Mouse (Mus musculus) forebrain, embryonic 11.5 days (tissue): ENCODE data around the gene Pacrg. TPM values are rescaled to one million over a fixed set of nuclear protein-coding genes. Genes with fewer than 3 reads are reported as not detected.

Experiments
- ATAC-seq: fragments of 200-750 bp; cut with Nextera tagmentation; replicated peaks from 2 replicates; pipeline ENCODE4 v1.8.0; 2017; ENCODE audit warnings: moderate TSS enrichment; ENCODE audit not compliant: low FRiP score
- DNase-seq: peaks from one replicate; pipeline ENCODE4 v3.0.0-alpha.2; 2017; ENCODE audit warnings: low spot score
- H3K27ac ChIP-seq: fragments of 300-500 bp; sonication (generic); 2 replicates; pipeline ENCODE4 v1.5.1; 2014; ENCODE audit warnings: low read depth, low read length
- H3K27me3 ChIP-seq: fragments of 300-500 bp; sonication (generic); 2 replicates; pipeline ENCODE4 v1.6.1; 2014; ENCODE audit warnings: mild to moderate bottlenecking, low read length, mixed read lengths; ENCODE audit not compliant: control insufficient read depth, insufficient read depth
- H3K36me3 ChIP-seq: fragments of 300-500 bp; sonication (generic); 2 replicates; pipeline ENCODE4 v1.6.1; 2014; ENCODE audit warnings: mild to moderate bottlenecking, low read length, moderate library complexity, mixed read lengths; ENCODE audit not compliant: control insufficient read depth, insufficient read depth
- H3K4me1 ChIP-seq: fragments of 300-500 bp; sonication (generic); replicated peaks from 2 replicates; pipeline ENCODE4 v1.6.1; 2014; ENCODE audit warnings: low read length, mixed read lengths; ENCODE audit not compliant: control insufficient read depth, insufficient read depth
- H3K4me2 ChIP-seq: fragments of 300-500 bp; sonication (generic); 2 replicates; pipeline ENCODE4 v1.6.1; 2014; ENCODE audit warnings: low read depth, mild to moderate bottlenecking, low read length, moderate library complexity, mixed read lengths; ENCODE audit not compliant: severe bottlenecking
- H3K4me3 ChIP-seq: fragments of 300-500 bp; sonication (generic); 2 replicates; pipeline ENCODE4 v1.5.1; 2014; ENCODE audit warnings: low read depth, low read length
- H3K9ac ChIP-seq: fragments of 300-500 bp; sonication (generic); 2 replicates; pipeline ENCODE4 v1.6.1; 2014; ENCODE audit warnings: low read length
- H3K9me3 ChIP-seq: fragments of 300-500 bp; sonication (generic); 2 replicates; pipeline ENCODE4 v1.6.1; 2016; ENCODE audit warnings: low read length, mixed read lengths; ENCODE audit not compliant: control insufficient read depth
- WGBS: fragments of 180-500 bp; shearing (Covaris S2); extraction: QIAGEN DNeasy Blood & Tissue Kit; methylation state at CpG from one replicate; pipeline ENCODE4 v1.1.7; 2014; 5-methylcytosine and 5-hydroxymethylcytosine counted together
- polyA plus RNA-seq: library from polyadenylated mRNA; unstranded; fragments of >200 nt; fragmentation: Nextera tagmentation; extraction: Ambion mirVana; gene quantifications from 2 replicates; pipeline ENCODE4 v1.2.1, GENCODE M21; 2014

Gene Pacrg
- polyA plus RNA-seq, 1 experiment from 2014 or later = 4.7 TPM

DNA sequence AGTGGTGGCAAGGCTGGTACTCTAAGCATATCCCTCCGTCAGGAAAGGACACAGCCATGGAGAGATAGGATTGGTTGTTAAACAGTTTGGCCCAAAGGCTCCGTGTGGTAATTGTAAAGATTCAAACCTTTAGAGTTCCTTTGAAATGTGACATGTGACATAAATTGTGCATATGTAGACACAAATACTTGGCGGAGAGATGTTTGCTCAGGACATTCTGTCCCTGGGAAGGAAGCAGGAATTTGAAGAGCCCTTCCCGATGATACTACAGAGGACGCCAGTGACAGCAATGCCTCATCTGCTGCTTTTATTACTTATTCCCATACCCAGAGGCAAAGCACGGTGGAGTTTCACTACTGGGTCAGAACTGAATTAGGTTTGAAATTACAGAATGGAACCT, 374.6 kb downstream of the Pacrg start:
- Histone ChIP-seq H3K27ac (no peak overlapping the region), H3K36me3 (no peaks in the 10 kb centered on the region), H3K9me3 (no peaks in the 10 kb centered on the region), H3K4me3 (no peak overlapping the region), H3K9ac (no peak overlapping the region), H3K27me3 (no peaks in the 10 kb centered on the region), H3K4me2 (no peak overlapping the region), H3K4me1 (no peaks in the 10 kb centered on the region)
- peak; percentile 19 for DNase-seq
- ATAC-seq = no peak
- 88% methylated on average over 6 of the region's 6 CpGs for WGBS

DNA sequence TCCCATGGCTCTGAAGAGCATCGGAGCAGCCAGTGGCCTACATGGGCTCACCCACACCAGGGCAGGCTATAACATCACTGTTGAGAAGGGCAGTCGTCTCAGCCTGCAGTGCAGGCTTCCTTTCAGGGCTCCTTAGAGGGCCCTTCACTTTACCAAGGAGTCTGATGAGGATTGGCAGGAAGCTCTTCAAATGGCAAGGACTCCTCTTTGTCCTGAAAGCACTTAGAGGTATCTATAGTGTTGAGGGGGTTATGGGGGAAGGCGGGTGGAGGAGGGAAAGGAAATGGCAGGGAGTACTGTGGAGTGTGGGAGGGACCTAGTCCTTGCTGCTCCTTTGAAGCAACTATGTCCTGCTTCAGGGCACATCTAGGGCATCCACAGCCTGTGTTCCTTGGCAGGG, 375.4 kb downstream of the Pacrg start:
- Histone ChIP-seq H3K27ac (no peak overlapping the region), H3K4me1 (no peaks in the 10 kb centered on the region), H3K4me2 (no peak overlapping the region), H3K27me3 (no peaks in the 10 kb centered on the region), H3K9ac (no peak overlapping the region), H3K4me3 (no peak overlapping the region), H3K9me3 (no peaks in the 10 kb centered on the region), H3K36me3 (no peaks in the 10 kb centered on the region)
- 65% methylated on average over 3 of the region's 3 CpGs for WGBS
- ATAC-seq = no peak
- DNase-seq = peak; percentile 15

DNA sequence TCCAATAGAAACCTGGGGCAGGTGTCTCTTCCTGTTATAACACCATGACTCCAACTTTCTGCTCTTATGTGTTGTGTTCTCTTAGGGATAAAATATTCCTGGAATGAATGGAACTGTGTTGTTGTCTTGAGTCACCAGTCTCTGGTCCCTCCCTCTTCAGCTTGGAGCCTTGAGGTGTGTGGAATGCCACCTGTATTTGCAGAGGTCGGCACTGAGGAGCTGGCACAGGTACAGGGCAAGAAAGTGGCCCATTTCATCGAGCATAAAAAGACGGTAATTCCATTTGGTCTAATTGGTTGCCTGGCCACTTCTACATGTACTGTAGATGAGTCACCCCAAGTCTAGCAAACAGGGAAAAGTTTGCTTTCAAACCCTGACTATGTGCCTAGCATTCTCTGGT, 376.5 kb downstream of the Pacrg start:
- 90% methylated on average over 3 of the region's 3 CpGs for WGBS
- Histone ChIP-seq H3K27me3 (no peaks in the 10 kb centered on the region), H3K36me3 (no peaks in the 10 kb centered on the region), H3K9ac (no peak overlapping the region), H3K4me2 (no peak overlapping the region), H3K9me3 (no peaks in the 10 kb centered on the region), H3K4me1 (no peaks in the 10 kb centered on the region), H3K27ac (no peak overlapping the region), H3K4me3 (no peak overlapping the region)
- DNase-seq (peak; percentile 18), ATAC-seq (no peak)

GRCm38 (mm10) chr17:10460916-10461315, 379.2 kb downstream of the Pacrg start:
- no peak overlapping the region for H3K4me2 ChIP-seq
- no peaks in the 10 kb centered on the region for H3K4me1 ChIP-seq
- H3K27me3 ChIP-seq = no peaks in the 10 kb centered on the region
- no peak overlapping the region for H3K9ac ChIP-seq
- H3K4me3 ChIP-seq = no peak overlapping the region
- 93% methylated on average over 4 of the region's 4 CpGs for WGBS
- DNase-seq (peak; percentile 30), ATAC-seq (no peak)
- H3K27ac ChIP-seq = no peak overlapping the region
- H3K9me3 ChIP-seq = no peaks in the 10 kb centered on the region
- no peaks in the 10 kb centered on the region for H3K36me3 ChIP-seq

GRCm38 (mm10) chr17:10458743-10459142, 381.4 kb downstream of the Pacrg start:
- ATAC-seq (no peak), DNase-seq (peak; percentile 0)
- H3K4me3 ChIP-seq = no peak overlapping the region
- H3K4me2 ChIP-seq = no peak overlapping the region
- no peaks in the 10 kb centered on the region for H3K27me3 ChIP-seq
- H3K27ac ChIP-seq = no peak overlapping the region
- H3K4me1 ChIP-seq = no peaks in the 10 kb centered on the region
- H3K36me3 ChIP-seq = no peaks in the 10 kb centered on the region
- H3K9me3 ChIP-seq = no peaks in the 10 kb centered on the region
- no peak overlapping the region for H3K9ac ChIP-seq

GRCm38 (mm10) chr17:10456409-10456808, 383.7 kb downstream of the Pacrg start:
- H3K9me3 ChIP-seq = no peaks in the 10 kb centered on the region
- no peaks in the 10 kb centered on the region for H3K27me3 ChIP-seq
- no peak overlapping the region for H3K4me3 ChIP-seq
- H3K4me2 ChIP-seq = no peak overlapping the region
- no peak overlapping the region for H3K9ac ChIP-seq
- no peak overlapping the region for H3K27ac ChIP-seq
- 86% methylated on average over 4 of the region's 4 CpGs for WGBS
- DNase-seq (peak; percentile 4), ATAC-seq (no peak)
- H3K36me3 ChIP-seq = no peaks in the 10 kb centered on the region
- H3K4me1 ChIP-seq = peaks cover 5% of the 10 kb centered on the region; the same call in 1 of the 2 replicates

DNA sequence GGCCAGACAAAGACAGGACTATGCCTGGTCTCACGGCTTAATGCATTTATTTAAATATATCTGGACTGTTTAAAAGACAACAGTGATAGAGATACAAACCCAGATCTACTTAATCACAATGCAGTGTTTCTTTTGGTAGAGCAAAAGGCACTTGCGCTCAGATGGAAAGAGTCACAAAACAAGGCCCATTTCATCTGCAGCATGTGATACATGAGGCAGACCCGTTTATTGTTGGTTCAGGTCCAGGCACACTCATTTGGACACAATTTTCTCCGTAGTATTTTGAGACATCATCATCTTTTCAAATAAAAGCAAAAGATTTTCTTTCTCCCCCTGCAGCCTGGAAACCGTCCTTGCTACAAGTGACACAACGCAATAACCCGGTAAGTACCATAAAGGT, 384.1 kb downstream of the Pacrg start:
- Histone ChIP-seq H3K27me3 (no peaks in the 10 kb centered on the region), H3K9ac (no peak overlapping the region), H3K4me2 (no peak overlapping the region), H3K36me3 (no peaks in the 10 kb centered on the region), H3K9me3 (no peaks in the 10 kb centered on the region), H3K4me1 (peaks cover 9% of the 10 kb centered on the region; the same call in 1 of the 2 replicates), H3K4me3 (no peak overlapping the region), H3K27ac (no peak overlapping the region)
- 91% methylated on average over 7 of the region's 7 CpGs for WGBS
- no peak for ATAC-seq
- no peak for DNase-seq

- Histone ChIP-seq H3K9ac (no peak overlapping the region), H3K4me1 (peaks cover 9% of the 10 kb centered on the region; the same call in 1 of the 2 replicates), H3K4me2 (no peak overlapping the region), H3K27ac (no peak overlapping the region), H3K27me3 (no peaks in the 10 kb centered on the region), H3K9me3 (no peaks in the 10 kb centered on the region), H3K4me3 (no peak overlapping the region), H3K36me3 (no peaks in the 10 kb centered on the region)
- WGBS = 90% methylated on average over 8 of the region's 8 CpGs
- DNase-seq (peak; percentile 20), ATAC-seq (no peak)
Observed at GRCm38 (mm10) chr17:10454406-10454805, 385.7 kb downstream of the Pacrg start.

DNA sequence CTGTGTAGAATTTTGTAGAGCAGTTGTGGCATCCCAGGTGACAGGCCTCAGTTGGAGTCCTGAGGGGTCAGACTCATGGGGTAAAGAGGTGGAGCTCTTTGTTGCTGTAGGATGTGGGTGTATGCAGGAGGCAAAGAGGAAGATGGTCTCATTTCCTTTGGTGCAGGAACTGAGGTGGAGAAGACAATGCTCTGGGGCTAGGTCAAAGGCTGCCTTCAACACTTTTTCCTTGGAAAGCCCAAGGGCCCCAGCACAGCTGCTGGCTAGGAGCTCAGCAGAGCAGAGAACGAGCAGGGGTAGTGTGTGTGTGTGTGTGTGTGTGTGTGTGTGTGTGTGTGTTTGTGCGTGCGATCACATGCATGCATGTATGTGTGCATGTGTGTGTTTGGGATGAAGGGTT, 387.3 kb downstream of the Pacrg start:
- Histone ChIP-seq H3K36me3 (no peaks in the 10 kb centered on the region), H3K4me1 (peaks cover 9% of the 10 kb centered on the region; the same call in 1 of the 2 replicates), H3K27ac (no peak overlapping the region), H3K4me2 (no peak overlapping the region), H3K9ac (no peak overlapping the region), H3K9me3 (no peaks in the 10 kb centered on the region), H3K27me3 (no peaks in the 10 kb centered on the region), H3K4me3 (no peak overlapping the region)
- 85% methylated on average over 3 of the region's 3 CpGs for WGBS
- ATAC-seq = no peak
- peak; percentile 33 for DNase-seq
